Mouse (Mus musculus): ENCODE data around the gene Pik3cd.
"Not testable (repeated sequence)": the region's sequence is repeated elsewhere in the genome, so short reads cannot be mapped to it uniquely, and the experiment has no call there.

The Pik3cd gene

DNA sequence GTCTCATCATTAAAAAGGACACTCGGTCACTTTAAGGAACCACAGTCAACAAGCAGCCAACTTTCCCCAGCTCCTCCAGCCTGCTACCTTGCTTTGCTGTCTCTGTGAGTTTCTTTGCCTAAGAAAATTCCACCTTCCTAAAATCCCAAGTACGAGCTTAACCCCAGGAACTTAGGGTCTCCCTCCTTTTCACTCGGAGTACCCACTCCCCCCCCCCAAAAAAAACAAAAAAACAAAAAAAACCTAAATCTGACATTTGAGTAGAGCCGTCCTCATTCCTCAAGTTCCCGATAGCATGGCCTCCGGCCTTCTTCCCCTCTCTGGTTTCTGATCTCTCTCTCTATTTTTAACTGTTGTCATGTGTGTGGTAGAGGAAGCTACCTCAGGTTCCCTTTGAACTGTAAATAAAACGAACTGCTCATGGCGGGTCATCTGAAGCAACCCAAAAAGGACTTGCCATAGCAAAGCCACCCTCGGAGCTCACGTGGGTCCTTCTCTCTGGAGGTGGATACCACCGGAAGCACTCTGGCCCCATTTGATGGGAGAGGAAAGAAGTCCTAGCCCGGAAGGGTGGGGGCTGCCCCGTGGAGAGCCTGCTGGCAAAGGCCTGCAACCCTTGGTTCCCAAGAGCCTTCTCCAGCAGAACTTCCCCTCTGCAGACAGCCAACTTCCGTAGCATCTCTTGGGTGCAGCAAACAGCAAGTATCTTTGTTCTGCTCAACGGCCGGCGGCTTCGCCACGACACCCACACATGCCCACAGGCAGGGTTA, at the start of gene Pik3cd:
Pik3cd (minus strand) TSS at position 362 of the 770 bp plus-strand sequence.
- no peak for DNase-seq (ENCODE audit: low read depth, low spot score)

DNA sequence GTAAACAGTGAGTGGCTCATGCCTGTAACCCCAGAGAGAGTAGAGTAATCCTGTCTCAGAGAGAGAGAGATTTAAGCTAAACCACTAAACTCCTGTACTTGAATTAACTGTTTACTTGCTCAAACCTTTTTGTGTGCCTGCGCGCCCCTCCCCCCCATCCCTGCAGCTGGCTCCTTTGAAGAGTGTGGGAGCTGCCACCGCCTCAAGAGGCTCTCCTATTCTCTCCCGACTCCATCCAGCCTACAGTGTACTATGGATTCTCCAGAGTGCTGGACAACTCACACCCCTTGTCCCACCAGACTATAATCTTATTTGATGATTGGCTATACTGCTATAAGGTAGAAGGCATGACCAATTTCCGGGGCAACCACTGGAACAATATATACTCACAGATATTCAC, 48.3 kb upstream of the Pik3cd start:
- DNase-seq (ENCODE audit: low read depth, low spot score): no peak

DNA sequence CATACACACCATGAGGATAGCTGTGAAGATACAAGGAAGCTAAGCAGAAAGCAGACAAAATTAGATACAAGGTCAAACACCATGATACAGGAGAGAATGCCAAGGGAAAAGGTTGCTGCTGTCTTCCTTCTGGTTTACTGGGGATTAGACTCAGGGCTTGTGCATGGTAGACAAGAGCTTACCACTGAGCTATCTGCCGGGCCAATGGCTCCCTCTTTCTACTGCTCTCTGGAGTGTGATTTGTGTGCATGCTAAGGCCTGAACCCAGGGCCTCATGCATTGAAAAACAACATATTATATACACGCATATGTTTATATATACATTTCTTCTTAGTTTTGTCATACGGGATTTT, 47.3 kb upstream of the Pik3cd start:
- not testable (repeated sequence) for DNase-seq (ENCODE audit: low read depth, low spot score)

DNA sequence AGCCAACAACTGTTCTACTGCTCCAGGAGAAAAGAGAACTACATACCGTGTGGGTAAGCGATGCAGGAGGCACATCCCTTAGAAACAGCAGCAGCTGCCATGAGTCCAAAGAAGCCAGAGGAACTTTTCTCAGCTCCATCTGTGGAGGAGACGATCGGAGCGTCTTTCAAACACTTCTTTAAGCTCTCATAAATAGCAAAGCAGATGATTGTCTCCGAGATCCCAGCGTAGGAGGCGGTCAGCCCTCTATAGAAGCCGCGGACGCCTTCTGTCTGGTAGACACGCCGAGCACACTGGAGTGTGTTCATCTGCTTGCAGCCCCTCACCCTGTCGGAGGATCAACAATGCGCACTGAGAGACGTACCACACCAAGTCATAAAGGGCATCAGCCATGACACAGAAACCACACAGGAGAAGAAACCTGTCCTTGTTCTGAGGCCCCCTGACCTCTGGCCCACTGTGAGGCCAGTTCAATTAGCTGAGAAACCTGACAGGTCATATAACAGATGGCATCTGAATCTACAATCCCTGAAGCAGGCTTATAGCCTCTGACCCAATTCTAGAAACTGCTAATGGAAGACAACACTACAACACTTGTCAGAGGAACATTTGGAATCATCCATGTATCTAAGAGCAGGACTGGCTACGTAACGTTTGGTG, 46.8 kb upstream of the Pik3cd start:
- DNase-seq (ENCODE audit: low read depth, low spot score): no peak

DNA sequence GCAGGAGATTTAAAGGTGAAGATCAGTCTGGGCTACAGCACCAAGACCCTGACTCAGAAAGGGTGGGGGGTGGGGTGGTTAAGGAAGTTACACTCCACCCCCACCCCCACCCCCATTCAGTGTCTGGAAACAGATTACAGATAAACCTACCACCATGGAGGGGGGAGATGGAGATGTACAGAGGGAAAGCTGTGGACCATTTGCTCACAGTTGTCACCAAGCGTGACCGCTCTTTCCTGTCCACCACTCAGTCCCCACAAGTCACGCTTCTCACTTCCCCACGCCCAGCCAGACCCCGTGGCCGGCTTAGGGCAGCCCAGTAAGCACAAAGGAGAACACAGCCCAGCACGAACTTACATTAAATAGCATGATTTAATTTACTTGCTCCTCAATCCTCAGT, 41.7 kb upstream of the Pik3cd start:
- DNase-seq (ENCODE audit: low read depth, low spot score): no peak

DNA sequence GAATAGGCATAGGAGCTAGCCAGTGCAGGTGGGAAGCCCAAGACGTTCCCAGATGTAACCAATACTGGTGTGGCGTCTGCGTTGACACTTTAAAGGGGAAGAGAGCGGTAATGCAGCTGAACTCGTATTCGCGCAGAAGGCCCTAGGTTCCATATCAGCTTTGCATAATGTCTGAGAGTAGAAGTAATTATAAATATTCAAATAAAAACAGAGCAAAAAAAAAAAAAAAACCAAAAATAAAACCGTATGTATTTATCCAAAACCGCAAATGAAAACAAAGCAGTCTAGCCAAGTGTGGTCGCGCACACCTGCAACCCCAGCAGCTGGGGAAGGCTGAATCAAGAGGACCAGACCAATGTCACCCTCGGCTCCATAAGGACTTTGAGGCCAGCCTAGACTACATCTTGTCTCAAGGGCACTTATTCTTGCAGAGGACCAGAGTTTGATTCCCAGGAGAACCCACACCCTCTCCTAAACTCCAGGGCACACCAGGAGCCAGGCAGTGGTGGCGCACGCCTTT, 39.7 kb upstream of the Pik3cd start:
- DNase-seq (ENCODE audit: low read depth, low spot score): no peak

DNA sequence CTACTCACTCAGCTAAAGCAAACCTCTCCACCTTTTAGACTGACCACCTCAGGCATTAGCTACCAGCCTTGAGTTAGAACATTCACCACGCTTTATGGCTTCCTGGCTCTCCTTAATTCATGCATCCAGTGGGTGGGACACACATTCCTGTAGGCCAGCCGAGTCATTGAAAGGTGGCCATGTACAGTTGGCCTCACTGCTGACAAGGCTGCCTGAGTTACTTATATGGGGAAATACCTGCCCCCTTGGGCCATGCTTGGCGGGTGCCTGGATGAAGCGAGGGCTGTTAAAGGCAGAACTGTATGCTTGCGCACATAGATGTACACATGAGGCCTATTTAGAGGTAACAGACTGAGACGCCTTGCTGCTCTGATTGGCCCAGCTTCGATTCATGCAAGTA, 37.9 kb upstream of the Pik3cd start:
- no peak for DNase-seq (ENCODE audit: low read depth, low spot score)

DNA sequence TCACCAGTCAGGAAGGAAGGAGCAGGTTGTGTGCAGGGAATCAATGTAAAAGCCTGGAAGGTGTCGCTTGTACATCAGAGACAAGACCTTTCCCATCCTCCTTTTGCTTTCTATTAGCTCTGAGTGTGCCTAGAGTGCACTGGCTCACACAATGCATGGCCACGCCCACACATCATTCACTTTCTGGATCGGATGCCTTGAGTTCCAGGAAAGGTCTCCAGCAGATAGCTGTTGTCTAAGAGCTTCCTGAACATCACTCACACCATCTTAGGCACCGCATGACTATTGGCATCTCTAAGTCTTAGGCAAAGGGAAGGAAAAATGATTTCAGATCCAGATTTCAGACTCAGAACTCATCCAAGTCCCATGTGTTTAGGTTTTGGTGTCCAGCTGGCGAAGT, 37.1 kb upstream of the Pik3cd start:
- DNase-seq (ENCODE audit: low read depth, low spot score): no peak

DNA sequence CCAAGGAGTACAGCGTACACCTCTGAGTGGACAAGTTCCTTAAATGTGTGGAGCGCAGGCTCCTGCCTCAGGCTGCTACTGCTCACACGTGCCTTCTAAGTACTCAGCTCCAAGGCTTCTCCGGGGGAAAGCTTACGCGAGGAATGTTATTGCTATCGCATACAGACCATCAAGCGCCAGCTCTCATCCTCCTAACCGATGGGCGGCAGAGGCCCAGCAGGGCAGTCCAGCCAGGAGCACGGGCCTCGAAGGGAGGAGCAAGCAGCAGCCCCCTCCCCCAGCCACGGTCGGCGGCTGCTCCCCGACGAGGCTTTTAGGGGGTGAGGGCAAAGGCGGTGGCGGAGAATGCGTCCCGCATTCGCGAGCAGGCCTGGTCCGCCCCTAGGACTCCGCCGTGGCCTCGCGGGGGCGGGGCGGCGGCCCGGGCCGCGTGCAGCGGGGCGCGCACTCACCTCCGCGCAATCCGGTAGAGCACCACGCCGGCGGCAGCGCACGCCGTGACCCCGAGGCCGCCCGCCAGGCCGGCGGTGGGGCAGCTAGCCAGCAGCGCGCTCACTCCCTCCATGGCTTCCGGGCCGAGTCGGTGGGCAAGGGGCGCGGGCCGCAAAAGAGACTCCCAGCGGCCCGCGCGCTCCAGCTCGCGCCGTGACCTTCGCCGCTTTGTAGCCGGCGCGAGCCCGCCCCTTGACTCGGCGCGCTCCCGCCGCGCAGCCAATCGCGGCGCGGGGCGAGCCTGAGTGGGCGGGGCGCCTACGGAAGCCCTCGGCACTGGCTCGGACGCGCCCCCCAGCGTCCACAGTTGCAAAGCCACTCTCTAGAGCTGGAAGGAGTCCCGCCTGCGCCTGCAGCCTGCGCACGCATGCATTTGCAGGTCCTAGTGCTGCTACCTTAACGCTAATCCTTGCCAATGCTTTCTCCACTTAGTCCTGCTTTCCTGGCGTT, 35.3 kb upstream of the Pik3cd start, which contains the start of gene Tmem201:
Tmem201 (minus strand) TSS at position 662 of the 942 bp plus-strand sequence.
- DNase-seq (ENCODE audit: low read depth, low spot score): peak; percentile 79

DNA sequence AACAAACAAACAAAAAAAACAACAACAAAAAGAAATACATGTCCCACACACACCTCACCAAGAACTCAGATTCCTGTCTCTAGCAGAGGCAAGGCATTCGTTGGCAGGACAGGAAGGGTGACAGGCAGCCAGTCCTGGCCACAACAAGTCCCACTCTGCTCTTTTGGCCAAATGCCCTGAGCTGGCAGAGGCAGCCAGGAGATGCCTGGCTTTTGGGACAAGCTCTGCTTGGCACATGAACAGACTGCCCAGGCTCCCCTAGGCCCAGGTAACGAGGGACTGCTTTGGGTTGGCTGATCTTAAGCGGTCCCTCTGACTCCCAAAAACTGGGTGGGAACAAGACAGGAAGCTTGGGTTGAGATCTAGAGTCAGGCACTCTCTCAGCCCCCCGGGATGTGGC, 34.2 kb upstream of the Pik3cd start:
- no peak for DNase-seq (ENCODE audit: low read depth, low spot score)

DNA sequence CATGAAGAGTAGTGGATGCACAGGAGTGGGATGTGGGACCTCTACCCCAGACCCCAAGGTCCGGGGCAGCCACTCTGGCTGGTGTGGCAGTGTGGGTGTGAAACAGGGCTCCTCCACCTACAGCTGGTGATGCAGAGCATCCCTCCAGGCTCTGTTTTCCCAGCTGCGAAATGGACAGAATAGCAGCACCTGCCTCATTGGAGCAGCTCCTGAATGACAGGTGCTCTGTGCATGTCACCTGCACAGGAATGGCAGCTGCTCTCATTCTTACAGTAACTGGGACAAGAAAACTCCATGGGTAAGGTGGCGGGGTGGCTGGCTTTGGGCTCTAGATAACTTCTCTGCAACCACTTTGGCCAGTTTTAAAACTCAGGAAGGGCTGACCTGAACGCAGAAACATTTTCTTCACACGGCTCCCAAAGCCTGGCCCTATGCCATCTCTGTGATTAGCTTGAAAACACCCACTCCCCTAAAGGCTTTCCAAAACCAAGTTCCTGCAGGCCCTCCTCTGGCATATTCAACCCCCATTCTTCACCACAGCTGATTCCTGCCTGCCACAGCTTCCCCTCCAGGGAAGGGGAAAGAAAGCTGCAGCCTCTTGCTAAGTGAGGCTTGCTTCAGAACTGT, 33.4 kb upstream of the Pik3cd start:
- DNase-seq (ENCODE audit: low read depth, low spot score): no peak

DNA sequence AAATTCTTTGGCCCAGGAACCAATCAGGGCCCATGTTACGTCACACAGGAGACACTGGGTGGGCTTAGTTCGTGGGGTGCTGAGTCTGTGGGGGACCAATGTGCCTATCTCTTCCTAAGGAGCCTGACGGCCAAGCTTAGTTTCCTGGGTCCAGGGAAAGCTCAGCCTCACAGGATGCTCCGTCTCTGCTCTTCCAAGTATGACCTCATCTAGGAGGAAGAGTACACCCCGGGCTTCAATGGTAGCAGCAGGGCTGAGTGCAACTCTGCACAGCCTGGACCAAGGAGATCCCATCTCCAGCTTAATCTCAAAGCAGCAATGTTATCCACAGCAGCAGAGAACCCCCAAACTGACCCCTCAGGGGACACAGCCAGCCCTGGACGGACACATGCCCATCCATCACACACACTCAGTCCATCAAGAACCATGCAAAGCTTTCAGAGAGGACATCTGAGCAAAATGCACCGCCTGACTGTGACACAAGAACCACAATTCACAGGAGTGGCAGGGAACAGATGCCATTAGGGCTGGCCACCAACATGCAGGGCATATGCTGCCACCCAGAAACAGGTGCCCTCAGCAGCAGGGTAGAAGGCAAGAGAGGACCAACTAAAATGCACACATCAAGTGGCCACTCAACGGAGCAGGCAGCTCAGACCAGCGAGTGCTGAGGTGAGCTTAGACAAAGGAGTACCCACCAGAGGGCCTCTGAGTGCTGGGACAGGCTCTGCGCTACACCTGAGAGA, 32.5 kb upstream of the Pik3cd start:
- DNase-seq (ENCODE audit: low read depth, low spot score): no peak

DNA sequence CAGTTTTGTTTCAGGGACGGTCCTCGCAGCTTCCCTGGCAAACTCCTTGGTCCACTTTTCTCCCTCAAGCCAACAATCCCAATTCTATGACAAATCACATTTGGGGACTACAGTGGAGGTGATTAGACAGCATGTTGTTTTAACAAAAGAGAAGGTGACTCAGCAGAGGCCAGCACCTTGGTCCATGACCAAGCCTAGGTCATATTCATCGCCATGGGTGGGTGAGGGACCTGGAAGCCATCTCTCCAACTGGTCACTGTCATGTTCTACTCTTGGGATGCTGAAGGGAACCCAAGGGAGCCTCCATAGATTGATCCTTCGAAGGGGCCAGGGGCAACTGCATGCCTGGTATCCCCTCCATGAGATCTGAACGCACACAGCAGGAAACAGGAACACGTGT, 31.9 kb upstream of the Pik3cd start:
- no peak for DNase-seq (ENCODE audit: low read depth, low spot score)

DNA sequence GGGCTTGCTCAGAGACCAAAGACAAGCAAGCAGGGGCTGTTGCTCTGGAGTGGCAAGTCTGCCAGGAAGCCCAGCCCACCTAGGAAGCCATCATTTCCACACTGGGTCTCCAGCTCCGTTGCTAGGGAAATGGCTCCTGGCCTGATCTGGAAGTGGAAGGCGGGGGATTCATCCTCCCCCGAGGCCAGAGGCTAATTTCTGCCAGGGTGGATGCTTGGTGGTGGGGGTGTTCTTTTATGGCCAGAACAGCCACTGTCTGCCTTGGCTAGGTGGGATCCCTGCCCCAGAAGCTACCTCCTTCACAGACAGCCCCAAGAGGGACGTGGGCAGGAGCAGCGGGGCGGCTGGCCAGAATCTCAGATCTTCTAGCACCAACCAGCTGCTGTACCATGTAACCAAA, 31.4 kb upstream of the Pik3cd start:
- no peak for DNase-seq (ENCODE audit: low read depth, low spot score)

DNA sequence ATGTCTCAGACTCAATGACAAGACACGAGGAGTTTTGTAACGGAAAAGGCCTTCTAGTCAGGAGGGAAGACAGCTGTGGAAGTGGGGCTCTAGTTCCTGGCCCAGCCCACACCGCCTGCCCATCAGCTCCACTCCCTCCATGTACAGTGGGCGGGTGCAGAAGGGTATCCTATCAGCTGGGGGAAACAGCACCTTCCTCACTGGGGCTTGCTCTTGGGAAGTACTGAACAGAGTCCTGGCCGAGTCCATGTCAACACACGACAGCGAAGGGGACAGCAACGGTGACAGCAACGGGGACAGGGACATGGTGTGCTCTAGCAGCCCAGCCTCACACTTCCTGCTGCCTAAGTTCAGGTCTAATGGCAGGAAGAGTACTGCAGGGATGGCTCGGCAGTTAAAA, 30.4 kb upstream of the Pik3cd start:
- no peak for DNase-seq (ENCODE audit: low read depth, low spot score)

DNA sequence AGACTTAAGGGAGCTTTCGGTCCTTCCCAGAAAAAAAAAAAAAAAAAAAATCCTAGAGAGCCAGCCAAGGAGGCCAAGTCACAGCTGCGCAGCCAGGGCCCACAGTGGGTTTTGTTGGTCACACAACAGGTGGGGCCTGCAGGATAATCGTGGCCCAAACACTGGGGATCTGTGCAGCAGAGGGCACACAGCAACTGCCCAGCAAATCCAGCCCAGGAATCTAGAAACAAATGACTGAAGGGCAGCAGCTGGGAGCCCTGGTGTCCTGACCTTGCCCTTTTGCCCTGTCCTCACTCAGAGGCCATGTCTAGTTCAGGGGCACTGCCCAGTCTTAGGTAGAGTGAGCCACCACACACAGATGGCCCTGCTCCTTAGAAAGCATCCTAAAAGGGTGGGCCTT, 29.9 kb upstream of the Pik3cd start:
- DNase-seq (ENCODE audit: low read depth, low spot score): no peak

DNA sequence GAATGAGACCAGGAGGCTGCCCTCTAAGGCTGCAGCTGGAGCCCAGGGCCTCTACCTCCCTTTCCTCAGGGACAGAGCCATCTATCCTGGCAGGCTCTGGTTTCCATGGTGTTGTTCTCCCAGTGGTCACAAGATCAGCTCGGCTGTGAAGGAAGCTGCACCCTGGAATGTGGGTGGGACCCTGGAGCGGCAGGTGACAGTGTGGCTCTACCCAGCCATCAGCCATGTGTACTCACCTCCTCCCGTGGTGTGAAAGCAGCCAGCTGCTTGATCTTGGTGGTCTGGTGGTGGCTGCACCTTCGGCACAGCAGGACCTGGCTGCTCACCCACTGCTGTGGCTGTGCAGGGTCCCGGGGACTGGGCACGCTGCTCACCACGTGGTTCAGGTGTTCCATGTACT, 28.5 kb upstream of the Pik3cd start:
- no peak for DNase-seq (ENCODE audit: low read depth, low spot score)

DNA sequence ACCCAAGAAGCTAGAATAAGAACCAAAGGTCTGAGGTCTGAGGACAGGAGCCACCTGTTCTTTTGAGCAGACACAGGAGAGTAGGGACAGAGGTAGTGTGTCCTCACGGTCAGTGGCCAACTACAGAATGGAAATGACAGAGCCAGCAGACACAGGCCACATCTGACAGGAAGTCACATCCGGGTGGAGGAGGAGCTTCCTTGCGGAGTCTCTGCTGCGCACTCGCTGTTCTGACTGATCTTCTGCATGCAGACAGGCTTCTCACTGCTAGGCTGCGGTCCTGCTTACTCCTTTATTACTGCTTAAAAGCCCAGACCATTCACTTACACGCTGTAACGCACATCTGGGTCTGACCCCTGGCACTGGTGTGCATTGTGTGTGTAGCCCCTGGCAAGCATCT, 26.4 kb upstream of the Pik3cd start:
- no peak for DNase-seq (ENCODE audit: low read depth, low spot score)

DNA sequence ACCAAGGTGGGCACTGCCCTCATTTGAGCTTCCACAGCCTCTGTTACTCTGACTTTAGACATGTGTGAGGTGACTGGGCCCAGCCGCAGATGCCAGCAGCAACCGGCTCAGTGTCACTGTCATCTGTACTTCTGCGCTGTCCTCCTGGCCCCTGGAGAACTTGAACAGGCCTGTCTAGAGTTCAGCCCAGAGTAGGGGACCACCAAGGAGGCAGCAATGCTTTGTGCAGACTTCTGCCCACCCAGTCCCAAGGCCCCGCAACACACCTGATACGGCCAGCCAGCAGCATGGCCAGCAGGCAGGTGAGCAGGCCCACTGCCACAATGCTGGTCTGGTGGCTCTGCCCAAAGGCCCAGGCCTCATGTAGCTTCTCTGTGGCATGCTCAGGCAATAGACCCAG, 25.3 kb upstream of the Pik3cd start:
- no peak for DNase-seq (ENCODE audit: low read depth, low spot score)

DNA sequence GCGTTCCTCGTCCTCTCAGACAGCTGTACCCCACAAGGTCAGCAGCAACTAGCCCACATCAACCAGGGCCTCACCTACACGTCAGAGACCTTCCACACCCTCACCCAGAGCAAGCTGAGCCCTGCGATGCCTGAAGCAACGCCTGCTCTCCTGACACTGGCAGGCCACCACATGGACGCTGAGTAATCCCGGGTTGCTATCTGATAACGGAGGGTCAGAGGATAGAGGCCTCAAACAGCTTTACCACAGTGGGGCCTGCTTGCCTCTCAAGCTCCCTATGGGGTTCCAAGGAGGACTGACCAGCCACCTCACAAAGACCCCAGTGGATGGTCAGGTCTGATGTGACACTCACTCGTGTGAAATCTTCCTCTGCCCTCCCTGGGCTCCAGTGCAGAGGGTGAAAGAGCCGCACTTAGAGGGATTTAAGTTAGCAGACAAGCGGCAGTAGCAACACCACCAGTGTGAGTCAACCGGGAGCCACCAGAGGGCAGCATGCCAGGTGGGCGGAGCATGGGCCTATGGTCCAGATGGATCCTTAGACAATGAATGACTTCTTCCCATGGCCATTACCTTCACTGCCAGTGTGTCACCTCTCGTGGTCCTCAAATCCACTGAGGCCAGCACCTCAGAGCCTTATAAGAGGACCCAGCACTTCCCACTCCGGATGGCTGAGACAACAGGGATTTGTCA, 23.4 kb upstream of the Pik3cd start:
- no peak for DNase-seq (ENCODE audit: low read depth, low spot score)
